Mouse (Mus musculus) activated CD4-positive, CD25-positive, alpha-beta regulatory T cell, adult 9 weeks (primary cell): ENCODE measurements around the gene Rnf151. TPM values are rescaled to one million over a fixed set of nuclear protein-coding genes. Genes with fewer than 3 reads are reported as not detected.

Experiments used
- polyA plus RNA-seq: library from polyadenylated mRNA; unstranded; fragments of 100-300 nt; shearing (Covaris generic); gene quantifications from one replicate; pipeline ENCODE4 v1.2.1, GENCODE M21; 2017

Gene Rnf151
- not detected for polyA plus RNA-seq

DNA sequence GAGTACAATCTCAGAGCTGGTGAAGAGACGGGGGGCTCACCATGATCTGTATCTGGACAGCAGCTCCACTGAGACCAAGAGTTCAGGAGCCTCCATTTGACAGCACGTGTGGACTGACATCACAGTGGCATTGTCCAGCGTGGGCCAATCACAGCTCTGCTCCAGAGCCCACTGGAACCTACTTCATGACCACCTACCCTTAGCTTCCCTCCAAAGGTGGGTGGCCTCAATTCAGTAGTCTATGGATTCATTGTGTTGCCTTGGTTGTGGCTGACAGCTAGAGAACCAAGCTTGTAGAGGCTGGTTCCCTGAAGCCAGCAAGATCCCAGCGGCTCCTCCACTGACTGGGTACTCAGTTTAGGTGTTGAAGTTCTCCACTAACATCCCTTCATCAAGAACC, at the start of gene Rnf151, which contains the start of gene Rps2:
Gene Rnf151, minus strand, starts transcription at position 121 of the 400 bp plus-strand sequence.
Gene Rps2, plus strand, starts transcription at position 174 of the 400 bp plus-strand sequence.

DNA sequence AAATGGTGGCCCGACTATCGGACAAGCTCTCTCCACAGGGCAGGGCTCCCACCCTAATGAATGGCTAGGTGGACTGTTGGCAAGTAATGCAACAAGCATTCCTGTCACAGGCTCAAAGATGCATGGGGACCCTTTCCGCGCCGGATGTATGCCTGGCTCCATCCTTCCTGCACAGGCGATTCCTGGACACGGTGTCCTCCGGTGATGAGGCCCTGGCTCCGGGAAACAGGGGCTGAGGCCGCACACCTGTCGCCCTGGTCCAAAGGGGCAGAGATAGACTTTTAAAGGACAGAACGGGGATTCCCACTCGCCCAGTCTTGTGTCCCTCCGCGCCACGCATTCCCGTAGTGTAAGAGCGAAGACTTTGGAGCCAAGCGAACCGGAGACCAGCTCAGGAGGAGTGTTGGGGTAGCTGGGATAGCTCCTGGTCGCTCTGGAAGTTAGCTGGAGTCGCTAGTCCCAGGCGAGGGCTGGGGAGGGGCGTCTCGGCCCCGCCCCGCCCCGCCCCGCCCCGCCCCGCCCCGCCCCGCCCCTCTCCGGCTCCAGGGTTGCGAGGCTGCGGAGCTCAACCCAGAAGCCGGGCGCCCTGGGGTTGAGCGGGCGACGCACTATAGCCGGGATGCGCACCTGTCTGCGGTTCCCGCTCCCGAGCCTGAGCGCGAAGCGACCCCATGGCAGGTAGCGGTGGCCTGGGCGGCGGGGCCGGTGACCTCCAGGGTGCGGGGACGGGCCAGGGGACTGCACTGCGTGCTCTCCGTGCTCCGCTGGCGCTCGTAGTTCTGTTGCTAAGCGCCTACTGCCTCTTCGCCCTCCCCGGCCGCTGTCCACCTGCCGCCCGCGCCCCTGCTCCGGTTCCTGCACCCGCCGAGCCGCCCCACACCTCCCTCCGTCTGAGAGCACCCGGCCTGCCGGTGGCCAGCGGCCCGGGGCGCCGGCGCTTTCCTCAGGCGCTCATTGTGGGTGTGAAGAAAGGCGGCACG, 34.8 kb upstream of the Rnf151 start, which contains the start of gene Hs3st6:
Gene Hs3st6, plus strand, starts transcription at position 574 of the 980 bp plus-strand sequence.

DNA sequence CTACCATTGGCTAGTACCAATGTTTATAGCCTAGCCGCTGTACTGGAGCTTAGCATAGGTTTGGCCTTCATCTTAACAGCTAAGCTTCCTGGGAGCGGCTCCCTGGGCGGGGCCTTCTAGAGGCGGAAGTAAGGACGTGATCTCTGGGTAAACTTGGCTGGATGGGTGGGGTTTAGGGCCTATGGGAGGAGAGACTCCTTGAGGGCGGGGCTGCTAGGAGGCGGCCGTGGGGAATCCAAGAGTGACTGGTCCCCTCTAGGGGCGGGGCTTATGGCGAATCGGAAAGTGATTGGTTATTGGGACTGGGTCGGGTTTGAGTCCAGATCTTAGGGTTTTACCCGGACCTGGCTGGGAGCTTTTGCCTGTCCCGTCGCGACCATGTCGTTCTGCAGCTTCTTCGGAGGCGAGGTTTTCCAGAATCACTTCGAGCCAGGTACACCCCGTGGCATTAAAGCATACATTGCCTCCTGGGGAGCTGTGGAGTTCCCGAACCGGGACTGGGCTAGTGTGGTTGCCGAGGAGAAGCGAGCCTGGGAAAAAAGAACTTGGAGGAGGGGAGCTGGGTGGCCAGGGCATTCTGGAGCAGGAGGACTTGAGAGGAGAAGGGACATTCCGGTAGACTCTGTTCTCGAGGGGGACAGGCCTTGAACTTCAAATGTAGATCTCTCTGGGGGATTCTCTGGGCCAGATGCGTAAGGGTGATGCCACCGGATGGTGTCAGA, 18.6 kb upstream of the Rnf151 start, which contains the start of gene Msrb1:
Gene Msrb1, plus strand, starts transcription at position 313 of the 722 bp plus-strand sequence.

DNA sequence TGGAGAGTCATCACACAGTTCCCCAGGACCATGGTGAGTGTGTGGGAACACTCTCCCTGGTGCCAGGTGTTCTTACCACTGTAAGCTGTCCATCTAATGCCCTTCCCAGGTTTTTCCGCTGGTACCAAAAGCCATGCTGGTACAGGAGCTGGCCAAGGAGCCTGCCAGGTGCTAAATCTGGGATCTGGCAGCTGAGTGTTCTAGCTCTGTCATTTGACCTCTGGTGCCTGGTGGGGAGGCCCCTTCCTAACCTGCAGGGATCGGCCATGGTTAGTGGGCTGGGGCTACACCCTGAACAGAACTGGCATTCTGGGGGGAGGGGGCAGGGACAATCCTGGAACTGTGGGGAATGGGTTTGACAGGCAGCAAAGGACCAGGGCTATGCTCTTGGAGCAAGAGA, 9.8 kb upstream of the Rnf151 start, which contains the start of gene Rpl3l:
Gene Rpl3l, plus strand, starts transcription at position 203 of the 400 bp plus-strand sequence.

DNA sequence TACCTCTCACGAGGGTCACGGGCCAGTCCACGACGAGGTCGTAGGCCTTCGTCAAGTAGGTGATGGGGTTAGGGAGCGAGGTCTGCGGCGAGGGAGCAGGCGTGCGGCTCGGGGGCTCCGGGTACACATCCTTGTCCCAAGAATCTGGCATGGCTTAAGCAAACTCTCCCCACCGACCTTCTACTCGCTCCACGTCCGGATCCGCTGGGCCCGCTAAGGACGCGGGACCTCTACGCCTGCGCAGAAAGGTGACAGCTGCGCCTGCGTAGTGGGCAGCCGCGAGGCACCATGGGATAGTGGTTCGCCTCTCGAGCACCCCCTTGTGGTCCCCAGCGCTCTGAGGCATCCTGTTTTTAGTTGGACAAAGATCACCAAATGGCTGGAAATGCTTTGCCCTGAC, 6.3 kb upstream of the Rnf151 start, which contains the start of gene Ndufb10:
Gene Ndufb10, minus strand, starts transcription at position 295 of the 400 bp plus-strand sequence.

DNA sequence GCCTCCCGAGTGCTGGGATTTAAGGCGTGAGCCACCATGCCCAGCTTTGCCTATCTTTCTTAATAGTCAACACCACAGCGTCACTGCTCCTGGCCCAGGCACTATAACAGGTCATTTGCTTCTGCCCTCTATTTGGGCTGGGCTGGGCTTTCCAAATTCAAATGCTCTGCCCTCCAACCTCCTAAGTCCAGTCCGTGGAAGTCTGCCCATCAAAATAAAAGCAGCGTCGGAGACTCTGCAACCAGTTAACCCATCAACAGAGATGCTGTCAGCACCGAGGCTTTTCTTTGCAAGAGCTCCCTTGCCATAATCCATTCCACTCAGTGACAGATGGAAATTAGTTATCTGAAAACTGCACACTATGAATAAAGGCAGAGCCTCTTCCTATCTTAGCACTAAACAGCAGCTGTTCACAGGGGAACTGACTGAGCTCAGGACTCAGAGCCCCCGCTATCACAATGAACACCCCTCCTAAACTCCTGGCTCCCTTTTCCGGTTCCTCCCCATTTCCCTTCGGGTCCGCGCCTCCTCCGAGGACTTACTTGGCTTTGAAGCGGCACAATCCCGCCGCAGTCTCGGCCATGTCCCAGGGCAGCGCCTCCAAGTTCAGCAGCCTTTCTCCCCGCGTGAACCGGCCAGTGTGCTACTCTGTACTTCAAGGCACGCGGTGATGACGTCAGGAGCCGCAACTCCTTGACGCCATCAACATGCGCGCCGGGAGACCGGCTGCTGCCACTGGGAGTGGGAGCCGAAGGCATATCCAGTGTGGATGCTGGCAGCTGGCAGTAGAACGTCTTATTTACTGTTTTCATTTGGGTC, 10.7 kb downstream of the Rnf151 start, which contains the start of gene Tbl3:
Gene Tbl3, minus strand, starts transcription at position 679 of the 819 bp plus-strand sequence.

DNA sequence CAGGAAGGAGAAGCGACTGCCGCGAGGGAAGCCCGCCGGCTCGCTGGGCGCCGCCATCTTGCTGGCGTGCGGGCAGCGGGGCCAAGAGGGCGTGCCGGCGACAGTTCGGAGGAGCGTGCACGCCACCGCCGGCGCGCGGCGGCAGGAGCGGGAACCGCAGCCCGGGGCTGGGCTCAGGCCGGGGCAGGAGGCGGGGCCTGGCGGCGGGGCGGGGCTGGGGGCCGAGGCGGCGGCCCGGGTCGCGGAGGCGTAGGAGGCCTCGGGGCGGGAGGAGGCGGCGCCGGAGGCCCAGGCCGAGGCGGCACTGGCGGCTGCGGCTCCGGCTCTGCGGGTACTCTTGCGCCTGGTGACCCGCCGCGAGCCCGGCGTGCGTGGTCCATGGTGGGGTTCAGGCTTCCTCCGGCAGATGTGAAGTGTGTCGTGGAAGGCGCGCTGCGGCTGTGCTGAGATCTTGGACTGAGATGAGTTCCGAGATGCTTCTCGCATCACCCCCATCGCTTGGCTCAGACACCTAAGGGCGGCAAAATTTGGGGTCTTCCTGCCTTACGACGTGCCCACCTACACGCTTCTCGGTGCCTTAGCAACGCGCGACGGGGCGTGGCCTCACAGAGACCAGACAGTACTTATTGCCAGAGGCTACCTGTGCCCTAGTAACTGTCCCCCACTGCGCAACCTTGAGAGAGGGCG, 21.7 kb downstream of the Rnf151 start, which contains the start of the genes Gfer and Noxo1:
Gene Gfer, minus strand, starts transcription at position 146 of the 687 bp plus-strand sequence.
Gene Noxo1, plus strand, starts transcription at position 224 of the 687 bp plus-strand sequence.

DNA sequence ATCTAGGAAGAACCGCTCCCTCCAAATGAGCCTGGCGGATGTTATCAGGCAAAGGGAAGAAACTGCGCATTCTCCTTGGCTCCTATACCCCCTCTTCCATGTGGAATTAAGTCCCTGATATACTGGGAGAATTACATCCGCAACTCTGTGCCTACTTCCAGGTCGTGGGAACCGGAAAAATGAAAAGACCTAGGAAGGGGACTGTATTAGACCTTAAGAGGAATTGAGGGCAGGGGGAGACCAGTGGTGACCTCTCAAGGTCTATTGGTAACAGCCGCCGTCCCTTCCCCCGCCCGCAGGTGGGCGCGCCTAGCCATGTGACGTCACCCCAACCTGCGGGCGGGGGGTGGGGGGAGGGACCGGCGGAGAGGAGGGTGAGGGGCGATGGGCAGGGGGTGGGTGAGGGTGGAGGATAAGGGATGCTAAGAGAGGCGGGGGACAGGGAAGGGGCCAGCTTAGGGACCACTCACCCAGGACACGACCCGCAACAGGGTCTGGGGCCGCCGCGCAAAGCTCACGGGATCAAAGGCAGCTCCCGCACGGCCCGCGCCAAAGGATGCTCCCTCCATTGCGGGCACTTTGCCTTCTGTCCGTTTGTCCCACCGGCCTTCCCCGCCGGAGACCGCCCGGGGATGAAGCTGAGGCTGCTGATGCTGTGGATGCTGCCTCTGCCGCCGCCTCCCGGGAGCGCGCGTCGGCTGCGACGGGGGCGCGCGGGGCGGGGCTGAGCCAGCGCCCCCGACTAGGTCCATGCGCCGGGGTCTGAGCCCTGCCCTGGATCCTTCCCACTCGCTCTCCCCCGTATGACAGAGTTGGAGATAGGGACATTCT, 28.4 kb downstream of the Rnf151 start, which contains the start of gene Syngr3:
Gene Syngr3, minus strand, starts transcription at position 705 of the 831 bp plus-strand sequence.

DNA sequence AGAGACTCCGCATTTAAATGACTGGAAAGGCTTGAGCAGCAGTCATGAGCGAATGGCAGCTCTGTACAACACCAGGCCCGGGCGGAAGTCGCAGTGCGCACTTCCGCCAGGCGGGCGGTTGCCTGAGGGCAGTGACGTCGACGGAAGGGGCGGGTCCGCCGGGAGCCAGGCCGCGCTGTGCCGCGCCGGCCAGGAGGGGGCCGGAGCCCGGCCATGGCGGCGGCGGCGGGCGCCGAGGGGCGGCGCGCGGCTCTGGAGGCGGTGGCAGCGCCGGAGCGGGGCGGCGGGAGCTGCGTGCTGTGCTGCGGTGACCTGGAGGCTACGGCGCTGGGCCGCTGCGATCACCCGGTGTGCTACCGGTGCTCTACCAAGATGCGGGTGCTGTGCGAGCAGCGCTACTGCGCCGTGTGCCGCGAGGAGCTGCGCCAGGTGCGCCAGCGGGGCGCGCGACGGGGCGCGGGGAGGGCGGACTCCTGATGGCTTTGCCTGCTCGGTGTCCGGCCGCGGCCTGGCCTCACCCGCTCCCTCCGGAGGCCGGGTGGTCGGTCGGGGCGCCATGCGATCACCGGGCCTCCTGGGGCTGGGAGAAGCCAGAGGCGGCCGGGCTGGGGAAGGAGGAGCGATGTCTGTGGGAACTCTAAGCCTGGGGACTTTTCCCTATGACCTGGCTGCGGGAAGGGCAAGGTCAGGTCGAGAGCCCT, 48.2 kb downstream of the Rnf151 start, which contains the start of gene Zfp598:
Gene Zfp598, plus strand, starts transcription at position 143 of the 701 bp plus-strand sequence.

Other genes starting within 250 kb of the Rnf151 start
- 70.7 TPM for gene E4f1, start 247.8 kb downstream of the Rnf151 start, polyA plus RNA-seq
- gene Pgp, start 247.7 kb downstream of the Rnf151 start, polyA plus RNA-seq = 3.8 TPM
- not detected for gene Bricd5, start 244.2 kb downstream of the Rnf151 start, polyA plus RNA-seq
- gene Mlst8, start 239.0 kb downstream of the Rnf151 start, polyA plus RNA-seq = 28.4 TPM
- 0.11 TPM for gene Caskin1, start 229.5 kb downstream of the Rnf151 start, polyA plus RNA-seq
- gene Traf7, start 190.1 kb downstream of the Rnf151 start, polyA plus RNA-seq = 97.6 TPM
- 6.5 TPM for gene Rab26, start 183.9 kb downstream of the Rnf151 start, polyA plus RNA-seq
- 17.8 TPM for gene Pkd1, start 168.2 kb downstream of the Rnf151 start, polyA plus RNA-seq
- gene Tsc2, start 85.4 kb downstream of the Rnf151 start, polyA plus RNA-seq = 48.8 TPM
- gene Nthl1, start 85.4 kb downstream of the Rnf151 start, polyA plus RNA-seq = 6.0 TPM
- gene Slc9a3r2, start 67.7 kb downstream of the Rnf151 start, polyA plus RNA-seq = not detected
- gene Npw, start 59.6 kb downstream of the Rnf151 start, polyA plus RNA-seq = not detected
- gene Zfp598, start 48.4 kb downstream of the Rnf151 start, polyA plus RNA-seq = 2.3 TPM
- gene Syngr3, start 28.1 kb downstream of the Rnf151 start, polyA plus RNA-seq = 0.88 TPM
- gene Gfer, start 21.9 kb downstream of the Rnf151 start, polyA plus RNA-seq = 7.8 TPM
- 1.4 TPM for gene Noxo1, start 21.8 kb downstream of the Rnf151 start, polyA plus RNA-seq
- 60.9 TPM for gene Tbl3, start 10.4 kb downstream of the Rnf151 start, polyA plus RNA-seq
- 789 TPM for gene Rps2, start 53 bp upstream of the Rnf151 start, polyA plus RNA-seq
- 222 TPM for gene Ndufb10, start 6.4 kb upstream of the Rnf151 start, polyA plus RNA-seq
- gene Rpl3l, start 9.8 kb upstream of the Rnf151 start, polyA plus RNA-seq = not detected
- gene Msrb1, start 18.6 kb upstream of the Rnf151 start, polyA plus RNA-seq = 16.1 TPM
- not detected for gene Hs3st6, start 34.9 kb upstream of the Rnf151 start, polyA plus RNA-seq
- gene Meiob, start 86.2 kb upstream of the Rnf151 start, polyA plus RNA-seq = not detected
- 43.5 TPM for gene Hagh, start 122.1 kb upstream of the Rnf151 start, polyA plus RNA-seq
- 2.6 TPM for gene Fahd1, start 132.3 kb upstream of the Rnf151 start, polyA plus RNA-seq
- not detected for gene Igfals, start 147.9 kb upstream of the Rnf151 start, polyA plus RNA-seq
- 111 TPM for gene Nubp2, start 168.3 kb upstream of the Rnf151 start, polyA plus RNA-seq
- 58.7 TPM for gene Spsb3, start 168.6 kb upstream of the Rnf151 start, polyA plus RNA-seq
- gene Eme2, start 177.0 kb upstream of the Rnf151 start, polyA plus RNA-seq = 53.5 TPM
- gene Mrps34, start 177.1 kb upstream of the Rnf151 start, polyA plus RNA-seq = 46.4 TPM
- gene Nme3, start 178.4 kb upstream of the Rnf151 start, polyA plus RNA-seq = 67.3 TPM
- gene Mapk8ip3, start 218.9 kb upstream of the Rnf151 start, polyA plus RNA-seq = 60.4 TPM
- 38.0 TPM for gene Jpt2, start 242.6 kb upstream of the Rnf151 start, polyA plus RNA-seq